Mouse (Mus musculus): Measurements from ENCODE around the gene Ffar3. TPM values are rescaled to one million over a fixed set of nuclear protein-coding genes. Genes with fewer than 3 reads are reported as not detected.

The Ffar3 gene
- total and polyA plus RNA-seq, 2 experiments, result not detected

GRCm38 (mm10) chr7:30888786-30889185 lies 32.8 kb upstream of the Ffar3 start:
- H3K79me2 ChIP-seq (ENCODE audit: control insufficient read depth, insufficient read depth, low read length), result no peaks in the 10 kb centered on the region
- H3K4me1 ChIP-seq (ENCODE audit: control insufficient read depth, insufficient read depth, low read length), result 0 out of 2 replicates have a peak, but pooled peaks cover 3% of the 10 kb centered on the region
- no peaks in the 10 kb centered on the region for H3K27me3 ChIP-seq (ENCODE audit: control insufficient read depth, insufficient read depth, low read length)
- TF ChIP-seq CTCF (IDR thresholded peaks at IDR 0.05; ENCODE audit: low read depth, low read length), result no peak
- TF ChIP-seq POLR2A (IDR thresholded peaks at IDR 0.05; ENCODE audit: extremely low read depth, insufficient read depth, low read length), result no peak
- no peak overlapping the region for H3K27ac ChIP-seq (replicated peaks; ENCODE audit: insufficient read depth, low read depth, low read length)
- 88% methylated on average over 7 of the region's 7 CpGs for WGBS
- H3K4me3 ChIP-seq (ENCODE audit: insufficient read depth, low read depth, low read length), result no peak overlapping the region
- DNase-seq (ENCODE audit: extremely low read depth, low read depth, low spot score), result no peak
- H3K9ac ChIP-seq (ENCODE audit: low read depth, low read length), result no peak overlapping the region
- H3K36me3 ChIP-seq (ENCODE audit: control insufficient read depth, insufficient read depth, low read length), result no peaks in the 10 kb centered on the region

GRCm38 (mm10) chr7:30887568-30888188 lies 31.7 kb upstream of the Ffar3 start:
- Histone ChIP-seq H3K79me2 (ENCODE audit: control insufficient read depth, insufficient read depth, low read length) (no peaks in the 10 kb centered on the region), H3K27ac (replicated peaks; ENCODE audit: insufficient read depth, low read depth, low read length) (no peak overlapping the region), H3K9ac (ENCODE audit: low read depth, low read length) (no peak overlapping the region), H3K27me3 (ENCODE audit: control insufficient read depth, insufficient read depth, low read length) (no peaks in the 10 kb centered on the region), H3K4me1 (ENCODE audit: control insufficient read depth, insufficient read depth, low read length) (0 out of 2 replicates have a peak, but pooled peaks cover 3% of the 10 kb centered on the region), H3K4me3 (ENCODE audit: insufficient read depth, low read depth, low read length) (no peak overlapping the region), H3K36me3 (ENCODE audit: control insufficient read depth, insufficient read depth, low read length) (no peaks in the 10 kb centered on the region)
- 87% methylated on average over 14 of the region's 14 CpGs for WGBS
- DNase-seq (ENCODE audit: extremely low read depth, low read depth, low spot score), result no peak
- TF ChIP-seq CTCF (IDR thresholded peaks at IDR 0.05; ENCODE audit: low read depth, low read length) (no peak), POLR2A (IDR thresholded peaks at IDR 0.05; ENCODE audit: extremely low read depth, insufficient read depth, low read length) (no peak)

- no peak for DNase-seq (ENCODE audit: extremely low read depth, low read depth, low spot score)
- Histone ChIP-seq H3K27me3 (ENCODE audit: control insufficient read depth, insufficient read depth, low read length) (no peaks in the 10 kb centered on the region), H3K79me2 (ENCODE audit: control insufficient read depth, insufficient read depth, low read length) (no peaks in the 10 kb centered on the region), H3K4me3 (ENCODE audit: insufficient read depth, low read depth, low read length) (no peak overlapping the region), H3K36me3 (ENCODE audit: control insufficient read depth, insufficient read depth, low read length) (no peaks in the 10 kb centered on the region), H3K27ac (replicated peaks; ENCODE audit: insufficient read depth, low read depth, low read length) (no peak overlapping the region), H3K9ac (ENCODE audit: low read depth, low read length) (no peak overlapping the region), H3K4me1 (ENCODE audit: control insufficient read depth, insufficient read depth, low read length) (0 out of 2 replicates have a peak, but pooled peaks cover 3% of the 10 kb centered on the region)
- 90% methylated on average over 4 of the region's 4 CpGs for WGBS
- TF ChIP-seq CTCF (IDR thresholded peaks at IDR 0.05; ENCODE audit: low read depth, low read length), result no peak
- TF ChIP-seq POLR2A (IDR thresholded peaks at IDR 0.05; ENCODE audit: extremely low read depth, insufficient read depth, low read length), result no peak
Measured at GRCm38 (mm10) chr7:30886852-30887251, 30.9 kb upstream of the Ffar3 start.

- H3K27ac ChIP-seq (replicated peaks; ENCODE audit: insufficient read depth, low read depth, low read length), result no peak overlapping the region
- no peak overlapping the region for H3K9ac ChIP-seq (ENCODE audit: low read depth, low read length)
- no peak for DNase-seq (ENCODE audit: extremely low read depth, low read depth, low spot score)
- no peak for TF ChIP-seq CTCF (IDR thresholded peaks at IDR 0.05; ENCODE audit: low read depth, low read length)
- no peak for TF ChIP-seq POLR2A (IDR thresholded peaks at IDR 0.05; ENCODE audit: extremely low read depth, insufficient read depth, low read length)
- H3K79me2 ChIP-seq (ENCODE audit: control insufficient read depth, insufficient read depth, low read length), result no peaks in the 10 kb centered on the region
- no peak overlapping the region for H3K4me3 ChIP-seq (ENCODE audit: insufficient read depth, low read depth, low read length)
- no peaks in the 10 kb centered on the region for H3K4me1 ChIP-seq (ENCODE audit: control insufficient read depth, insufficient read depth, low read length)
- H3K27me3 ChIP-seq (ENCODE audit: control insufficient read depth, insufficient read depth, low read length), result no peaks in the 10 kb centered on the region
- no peaks in the 10 kb centered on the region for H3K36me3 ChIP-seq (ENCODE audit: control insufficient read depth, insufficient read depth, low read length)
Measured at GRCm38 (mm10) chr7:30884047-30884446, 28.1 kb upstream of the Ffar3 start.

- Histone ChIP-seq H3K27me3 (ENCODE audit: control insufficient read depth, insufficient read depth, low read length) (no peaks in the 10 kb centered on the region), H3K36me3 (ENCODE audit: control insufficient read depth, insufficient read depth, low read length) (no peaks in the 10 kb centered on the region), H3K4me3 (ENCODE audit: insufficient read depth, low read depth, low read length) (no peak overlapping the region), H3K27ac (replicated peaks; ENCODE audit: insufficient read depth, low read depth, low read length) (no peak overlapping the region), H3K79me2 (ENCODE audit: control insufficient read depth, insufficient read depth, low read length) (no peaks in the 10 kb centered on the region), H3K9ac (ENCODE audit: low read depth, low read length) (no peak overlapping the region), H3K4me1 (ENCODE audit: control insufficient read depth, insufficient read depth, low read length) (no peaks in the 10 kb centered on the region)
- TF ChIP-seq CTCF (IDR thresholded peaks at IDR 0.05; ENCODE audit: low read depth, low read length) (no peak), POLR2A (IDR thresholded peaks at IDR 0.05; ENCODE audit: extremely low read depth, insufficient read depth, low read length) (no peak)
- 82% methylated on average over 3 of the region's 3 CpGs for WGBS
- no peak for DNase-seq (ENCODE audit: extremely low read depth, low read depth, low spot score)
Measured at GRCm38 (mm10) chr7:30881367-30881766, 25.4 kb upstream of the Ffar3 start.

GRCm38 (mm10) chr7:30880176-30880575 lies 24.2 kb upstream of the Ffar3 start, which contains the start of gene Cd22:
Cd22 (minus strand) TSS chr7:30880342.
- no peaks in the 10 kb centered on the region for H3K4me1 ChIP-seq (ENCODE audit: control insufficient read depth, insufficient read depth, low read length)
- no peaks in the 10 kb centered on the region for H3K79me2 ChIP-seq (ENCODE audit: control insufficient read depth, insufficient read depth, low read length)
- no peak for DNase-seq (ENCODE audit: extremely low read depth, low read depth, low spot score)
- WGBS, result 62% methylated on average over 7 of the region's 7 CpGs
- H3K9ac ChIP-seq (ENCODE audit: low read depth, low read length), result no peak within 1 kb of the TSS
- H3K36me3 ChIP-seq (ENCODE audit: control insufficient read depth, insufficient read depth, low read length), result no peaks in the 10 kb centered on the region
- no peak within 1 kb of the TSS for H3K4me3 ChIP-seq (ENCODE audit: insufficient read depth, low read depth, low read length)
- TF ChIP-seq CTCF (IDR thresholded peaks at IDR 0.05; ENCODE audit: low read depth, low read length), result no peak
- TF ChIP-seq POLR2A (IDR thresholded peaks at IDR 0.05; ENCODE audit: extremely low read depth, insufficient read depth, low read length), result no peak
- H3K27ac ChIP-seq (replicated peaks; ENCODE audit: insufficient read depth, low read depth, low read length), result no peak within 1 kb of the TSS
- no peaks in the 10 kb centered on the region for H3K27me3 ChIP-seq (ENCODE audit: control insufficient read depth, insufficient read depth, low read length)
